Mouse (Mus musculus): ENCODE results near the gene Slc6a19. TPM values are rescaled to one million over a fixed set of nuclear protein-coding genes. Genes with fewer than 3 reads are reported as not detected.

Gene Slc6a19
- polyA plus RNA-seq, 1 experiment = 0.16 TPM

- Histone ChIP-seq H3K9ac (ENCODE audit: low read depth, poor library complexity, severe bottlenecking) (no peak within 1 kb of the TSS), H3K27me3 (ENCODE audit: control insufficient read depth, insufficient read depth, low read length, poor library complexity, severe bottlenecking) (no peaks in the 10 kb centered on the region), H3K4me3 (ENCODE audit: low read depth, low read length) (no peak within 1 kb of the TSS), H3K4me1 (ENCODE audit: control insufficient read depth, insufficient read depth, low read length) (no peaks in the 10 kb centered on the region), H3K27ac (ENCODE audit: insufficient read depth, low read length) (no peak within 1 kb of the TSS), H3K36me3 (ENCODE audit: control insufficient read depth, insufficient read depth, low read length, poor library complexity, severe bottlenecking) (no peaks in the 10 kb centered on the region), H3K9me3 (replicated peaks; ENCODE audit: control insufficient read depth, insufficient read depth, low read length, poor library complexity, severe bottlenecking) (no peaks in the 10 kb centered on the region)
- no peak for TF ChIP-seq CTCF (IDR thresholded peaks at IDR 0.05; ENCODE audit: low read depth, low read length)
- no peak for TF ChIP-seq POLR2A (IDR thresholded peaks at IDR 0.05; ENCODE audit: insufficient read depth, low read length)
- no peak for TF ChIP-seq EP300 (IDR thresholded peaks at IDR 0.05; ENCODE audit: insufficient read depth, low read depth, low read length)
Measured at GRCm38 (mm10) chr13:73677853-73678252, 26.8 kb downstream of the Slc6a19 start, which contains the start of gene Slc6a18. TSS of gene Slc6a18 (minus strand) at chr13:73678023.

- Histone ChIP-seq H3K36me3 (ENCODE audit: control insufficient read depth, insufficient read depth, low read length, poor library complexity, severe bottlenecking) (no peaks in the 10 kb centered on the region), H3K27ac (ENCODE audit: insufficient read depth, low read length) (no peak overlapping the region), H3K4me3 (ENCODE audit: low read depth, low read length) (no peak overlapping the region), H3K9me3 (replicated peaks; ENCODE audit: control insufficient read depth, insufficient read depth, low read length, poor library complexity, severe bottlenecking) (no peaks in the 10 kb centered on the region), H3K9ac (ENCODE audit: low read depth, poor library complexity, severe bottlenecking) (no peak overlapping the region), H3K4me1 (ENCODE audit: control insufficient read depth, insufficient read depth, low read length) (no peaks in the 10 kb centered on the region), H3K27me3 (ENCODE audit: control insufficient read depth, insufficient read depth, low read length, poor library complexity, severe bottlenecking) (no peaks in the 10 kb centered on the region)
- TF ChIP-seq CTCF (IDR thresholded peaks at IDR 0.05; ENCODE audit: low read depth, low read length) (no peak), EP300 (IDR thresholded peaks at IDR 0.05; ENCODE audit: insufficient read depth, low read depth, low read length) (no peak), POLR2A (IDR thresholded peaks at IDR 0.05; ENCODE audit: insufficient read depth, low read length) (no peak)
Measured at GRCm38 (mm10) chr13:73675161-73675560, 29.5 kb downstream of the Slc6a19 start.

GRCm38 (mm10) chr13:73660163-73660695 lies 44.4 kb downstream of the Slc6a19 start:
- H3K4me1 ChIP-seq (ENCODE audit: control insufficient read depth, insufficient read depth, low read length) = no peaks in the 10 kb centered on the region
- no peak for TF ChIP-seq POLR2A (IDR thresholded peaks at IDR 0.05; ENCODE audit: insufficient read depth, low read length)
- TF ChIP-seq CTCF (IDR thresholded peaks at IDR 0.05; ENCODE audit: low read depth, low read length) = no peak
- TF ChIP-seq EP300 (IDR thresholded peaks at IDR 0.05; ENCODE audit: insufficient read depth, low read depth, low read length) = no peak
- no peaks in the 10 kb centered on the region for H3K27me3 ChIP-seq (ENCODE audit: control insufficient read depth, insufficient read depth, low read length, poor library complexity, severe bottlenecking)
- no peak overlapping the region for H3K4me3 ChIP-seq (ENCODE audit: low read depth, low read length)
- H3K36me3 ChIP-seq (ENCODE audit: control insufficient read depth, insufficient read depth, low read length, poor library complexity, severe bottlenecking) = no peaks in the 10 kb centered on the region
- H3K27ac ChIP-seq (ENCODE audit: insufficient read depth, low read length) = no peak overlapping the region
- H3K9ac ChIP-seq (ENCODE audit: low read depth, poor library complexity, severe bottlenecking) = no peak overlapping the region
- no peaks in the 10 kb centered on the region for H3K9me3 ChIP-seq (replicated peaks; ENCODE audit: control insufficient read depth, insufficient read depth, low read length, poor library complexity, severe bottlenecking)

GRCm38 (mm10) chr13:73658953-73659352 lies 45.7 kb downstream of the Slc6a19 start:
- no peaks in the 10 kb centered on the region for H3K9me3 ChIP-seq (replicated peaks; ENCODE audit: control insufficient read depth, insufficient read depth, low read length, poor library complexity, severe bottlenecking)
- TF ChIP-seq POLR2A (IDR thresholded peaks at IDR 0.05; ENCODE audit: insufficient read depth, low read length) = no peak
- TF ChIP-seq EP300 (IDR thresholded peaks at IDR 0.05; ENCODE audit: insufficient read depth, low read depth, low read length) = no peak
- TF ChIP-seq CTCF (IDR thresholded peaks at IDR 0.05; ENCODE audit: low read depth, low read length) = no peak
- no peak overlapping the region for H3K4me3 ChIP-seq (ENCODE audit: low read depth, low read length)
- no peaks in the 10 kb centered on the region for H3K36me3 ChIP-seq (ENCODE audit: control insufficient read depth, insufficient read depth, low read length, poor library complexity, severe bottlenecking)
- H3K9ac ChIP-seq (ENCODE audit: low read depth, poor library complexity, severe bottlenecking) = no peak overlapping the region
- H3K4me1 ChIP-seq (ENCODE audit: control insufficient read depth, insufficient read depth, low read length) = no peaks in the 10 kb centered on the region
- no peak overlapping the region for H3K27ac ChIP-seq (ENCODE audit: insufficient read depth, low read length)
- H3K27me3 ChIP-seq (ENCODE audit: control insufficient read depth, insufficient read depth, low read length, poor library complexity, severe bottlenecking) = no peaks in the 10 kb centered on the region

- Histone ChIP-seq H3K4me3 (ENCODE audit: low read depth, low read length) (no peak overlapping the region), H3K27me3 (ENCODE audit: control insufficient read depth, insufficient read depth, low read length, poor library complexity, severe bottlenecking) (no peaks in the 10 kb centered on the region), H3K36me3 (ENCODE audit: control insufficient read depth, insufficient read depth, low read length, poor library complexity, severe bottlenecking) (no peaks in the 10 kb centered on the region), H3K27ac (ENCODE audit: insufficient read depth, low read length) (no peak overlapping the region), H3K9ac (ENCODE audit: low read depth, poor library complexity, severe bottlenecking) (no peak overlapping the region), H3K4me1 (ENCODE audit: control insufficient read depth, insufficient read depth, low read length) (no peaks in the 10 kb centered on the region), H3K9me3 (replicated peaks; ENCODE audit: control insufficient read depth, insufficient read depth, low read length, poor library complexity, severe bottlenecking) (no peaks in the 10 kb centered on the region)
- TF ChIP-seq EP300 (IDR thresholded peaks at IDR 0.05; ENCODE audit: insufficient read depth, low read depth, low read length) (no peak), POLR2A (IDR thresholded peaks at IDR 0.05; ENCODE audit: insufficient read depth, low read length) (no peak), CTCF (IDR thresholded peaks at IDR 0.05; ENCODE audit: low read depth, low read length) (no peak)
Measured at GRCm38 (mm10) chr13:73654976-73655375, 49.7 kb downstream of the Slc6a19 start.

GRCm38 (mm10) chr13:73653266-73653665 lies 51.4 kb downstream of the Slc6a19 start:
- no peak for TF ChIP-seq EP300 (IDR thresholded peaks at IDR 0.05; ENCODE audit: insufficient read depth, low read depth, low read length)
- no peak for TF ChIP-seq POLR2A (IDR thresholded peaks at IDR 0.05; ENCODE audit: insufficient read depth, low read length)
- no peak for TF ChIP-seq CTCF (IDR thresholded peaks at IDR 0.05; ENCODE audit: low read depth, low read length)
- no peaks in the 10 kb centered on the region for H3K9me3 ChIP-seq (replicated peaks; ENCODE audit: control insufficient read depth, insufficient read depth, low read length, poor library complexity, severe bottlenecking)
- H3K4me1 ChIP-seq (ENCODE audit: control insufficient read depth, insufficient read depth, low read length) = no peaks in the 10 kb centered on the region
- H3K9ac ChIP-seq (ENCODE audit: low read depth, poor library complexity, severe bottlenecking) = no peak overlapping the region
- no peaks in the 10 kb centered on the region for H3K27me3 ChIP-seq (ENCODE audit: control insufficient read depth, insufficient read depth, low read length, poor library complexity, severe bottlenecking)
- no peaks in the 10 kb centered on the region for H3K36me3 ChIP-seq (ENCODE audit: control insufficient read depth, insufficient read depth, low read length, poor library complexity, severe bottlenecking)
- no peak overlapping the region for H3K4me3 ChIP-seq (ENCODE audit: low read depth, low read length)
- no peak overlapping the region for H3K27ac ChIP-seq (ENCODE audit: insufficient read depth, low read length)

Data from ES-Bruce4 (cell line).